Mouse (Mus musculus) spleen, adult 2 months (tissue): ENCODE data around the gene Kidins220. TPM values are rescaled to one million over a fixed set of nuclear protein-coding genes. Genes with fewer than 3 reads are reported as not detected.

Experiments used
- DNase-seq, 2 experiments: peaks; one replicate each; pipeline versions ENCODE4 v3.0.0 to v3.0.0-alpha.2; 2012 to 2021; ENCODE audit warnings: low spot score in 2 of 2, low read depth in 1 of 2
- H3K27ac ChIP-seq: fragments of 200-500 bp; 2 replicates; pipeline ENCODE4 v1.5.1; 2012; ENCODE audit warnings: low read length, inconsistent platforms; ENCODE audit not compliant: insufficient read depth
- H3K27me3 ChIP-seq: fragments of 200-500 bp; 2 replicates; pipeline ENCODE4 v1.6.1; 2012; ENCODE audit warnings: mild to moderate bottlenecking, moderate library complexity, low read length, inconsistent platforms; ENCODE audit not compliant: control insufficient read depth, insufficient read depth
- H3K36me3 ChIP-seq: fragments of 200-500 bp; 2 replicates; pipeline ENCODE4 v1.6.1; 2012; ENCODE audit warnings: mild to moderate bottlenecking, low read length, inconsistent platforms; ENCODE audit not compliant: control insufficient read depth, insufficient read depth
- H3K4me1 ChIP-seq: fragments of 200-500 bp; 2 replicates; pipeline ENCODE4 v1.6.1; 2011; ENCODE audit warnings: inconsistent platforms; ENCODE audit not compliant: control insufficient read depth, insufficient read depth, insufficient read length
- H3K4me3 ChIP-seq: fragments of 200-500 bp; 2 replicates; pipeline ENCODE4 v1.5.1; 2011; ENCODE audit warnings: mild to moderate bottlenecking, inconsistent platforms; ENCODE audit not compliant: insufficient read depth, insufficient read length; ENCODE audit errors: extremely low read depth
- CTCF ChIP-seq: fragments of 200-500 bp; IDR thresholded peaks from 2 replicates; pipeline ENCODE4 v1.5.1; 2011; ENCODE audit warnings: mild to moderate bottlenecking, inconsistent platforms; ENCODE audit not compliant: insufficient read depth, insufficient read length, insufficient replicate concordance; ENCODE audit errors: extremely low read depth
- POLR2A ChIP-seq: fragments of 200-500 bp; IDR thresholded peaks from 2 replicates; pipeline ENCODE4 v1.6.1; 2011; ENCODE audit warnings: low read depth, low read length, inconsistent platforms
- WGBS: fragments of 180-500 bp; shearing (Covaris S2); methylation state at CpG from one replicate; pipeline ENCODE4 v1.1.7; 2018; 5-methylcytosine and 5-hydroxymethylcytosine counted together
- polyA plus RNA-seq: library from polyadenylated mRNA; depleted of rRNA; stranded (reverse); fragments of >200 nt; gene quantifications from 2 replicates; pipeline ENCODE4 v1.2.3, GENCODE M21; 2012

Gene Kidins220
- polyA plus RNA-seq, 1 experiment, result 22.2 TPM

DNA sequence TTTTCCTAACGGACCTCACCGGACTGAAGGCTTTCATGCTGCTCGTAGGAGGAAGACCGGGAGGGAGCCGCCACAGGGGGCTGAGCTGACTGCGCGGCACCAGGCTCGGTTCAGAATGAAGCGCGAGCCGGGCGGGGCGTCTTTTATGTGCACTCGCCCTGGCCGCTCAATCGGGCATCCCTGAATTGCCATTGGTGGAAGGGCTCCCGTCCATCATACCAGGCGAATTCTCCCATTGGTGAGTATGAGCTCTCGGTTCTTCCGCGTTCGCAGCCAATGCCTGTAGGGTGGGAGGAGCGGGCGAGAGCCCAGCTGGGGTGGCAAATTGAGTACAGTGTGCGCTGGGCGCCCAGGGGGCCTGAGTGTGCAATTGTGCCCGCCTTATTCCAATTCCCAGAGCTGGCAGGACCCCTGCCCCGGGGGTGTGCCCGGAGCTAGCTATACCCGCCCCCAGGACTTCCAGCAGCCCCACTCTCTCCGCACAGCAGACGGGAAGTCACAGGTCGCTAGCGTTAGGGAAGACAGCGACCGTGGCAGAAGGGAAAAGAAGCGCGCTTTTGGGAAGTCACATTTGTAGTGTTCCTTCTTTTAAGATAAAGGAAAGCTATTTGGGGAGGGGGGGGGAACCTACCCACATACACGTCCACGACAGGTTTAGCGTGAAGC lies 121.4 kb downstream of the Kidins220 start:
- peaks cover 21% of the 10 kb centered on the region for H3K4me1 ChIP-seq
- peaks cover 11% of the 10 kb centered on the region for H3K27me3 ChIP-seq
- peak overlapping the region; percentile 63 for H3K27ac ChIP-seq
- DNase-seq, result peak; percentile 93 to 97
- no peaks in the 10 kb centered on the region for H3K36me3 ChIP-seq
- under 1% methylated on average over 41 of the region's 41 CpGs for WGBS
- H3K4me3 ChIP-seq, result peak overlapping the region; percentile 70
- TF ChIP-seq CTCF, result no peak
- peak; percentile 94 for TF ChIP-seq POLR2A

DNA sequence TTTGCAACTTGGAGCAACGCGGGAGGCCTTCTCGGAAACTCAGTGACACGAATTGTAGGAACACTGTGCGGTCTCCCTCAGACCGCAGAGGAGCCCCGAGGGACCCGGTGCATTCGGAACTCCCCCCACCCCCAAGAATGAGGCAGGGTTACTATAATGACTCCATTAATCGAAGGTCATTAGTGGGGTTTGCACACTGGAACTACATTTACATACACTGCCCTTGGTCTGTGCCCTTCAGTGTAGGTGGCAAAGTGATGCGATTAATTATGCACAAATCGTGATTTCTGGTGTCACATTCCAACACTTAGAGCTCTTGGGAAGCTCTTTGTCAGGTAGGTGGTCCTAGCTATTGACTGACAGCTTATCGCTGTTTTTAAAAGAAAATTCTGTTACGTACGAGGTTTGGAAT lies 121.9 kb downstream of the Kidins220 start:
- TF ChIP-seq POLR2A (no peak), CTCF (no peak)
- 4% methylated on average over 15 of the region's 15 CpGs for WGBS
- H3K27me3 ChIP-seq, result peaks cover 11% of the 10 kb centered on the region
- peak overlapping the region; percentile 63 for H3K27ac ChIP-seq
- H3K36me3 ChIP-seq, result no peaks in the 10 kb centered on the region
- peaks cover 21% of the 10 kb centered on the region for H3K4me1 ChIP-seq
- H3K4me3 ChIP-seq, result peak overlapping the region; percentile 70
- DNase-seq, result peak in 1 of 2 experiments; percentile 11

DNA sequence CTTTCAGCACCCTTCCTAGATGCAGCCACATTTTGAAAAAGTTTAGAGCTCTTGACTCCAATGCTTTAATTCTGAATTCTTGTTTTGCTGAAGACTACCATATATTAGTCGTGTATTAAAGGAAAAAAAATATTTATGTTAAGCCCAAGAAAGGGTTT lies 122.2 kb downstream of the Kidins220 start, which contains the start of gene Id2:
Id2 (minus strand) TSS at position 89 of the 158 bp plus-strand sequence.
- Histone ChIP-seq H3K27me3 (peaks cover 11% of the 10 kb centered on the region), H3K4me1 (peaks cover 21% of the 10 kb centered on the region), H3K27ac (peak within 1 kb of the TSS; percentile 63), H3K4me3 (peak within 1 kb of the TSS; percentile 70), H3K36me3 (no peaks in the 10 kb centered on the region)
- 4% methylated on average over 1 of the region's 1 CpGs for WGBS
- no peak for DNase-seq
- TF ChIP-seq CTCF, result no peak

DNA sequence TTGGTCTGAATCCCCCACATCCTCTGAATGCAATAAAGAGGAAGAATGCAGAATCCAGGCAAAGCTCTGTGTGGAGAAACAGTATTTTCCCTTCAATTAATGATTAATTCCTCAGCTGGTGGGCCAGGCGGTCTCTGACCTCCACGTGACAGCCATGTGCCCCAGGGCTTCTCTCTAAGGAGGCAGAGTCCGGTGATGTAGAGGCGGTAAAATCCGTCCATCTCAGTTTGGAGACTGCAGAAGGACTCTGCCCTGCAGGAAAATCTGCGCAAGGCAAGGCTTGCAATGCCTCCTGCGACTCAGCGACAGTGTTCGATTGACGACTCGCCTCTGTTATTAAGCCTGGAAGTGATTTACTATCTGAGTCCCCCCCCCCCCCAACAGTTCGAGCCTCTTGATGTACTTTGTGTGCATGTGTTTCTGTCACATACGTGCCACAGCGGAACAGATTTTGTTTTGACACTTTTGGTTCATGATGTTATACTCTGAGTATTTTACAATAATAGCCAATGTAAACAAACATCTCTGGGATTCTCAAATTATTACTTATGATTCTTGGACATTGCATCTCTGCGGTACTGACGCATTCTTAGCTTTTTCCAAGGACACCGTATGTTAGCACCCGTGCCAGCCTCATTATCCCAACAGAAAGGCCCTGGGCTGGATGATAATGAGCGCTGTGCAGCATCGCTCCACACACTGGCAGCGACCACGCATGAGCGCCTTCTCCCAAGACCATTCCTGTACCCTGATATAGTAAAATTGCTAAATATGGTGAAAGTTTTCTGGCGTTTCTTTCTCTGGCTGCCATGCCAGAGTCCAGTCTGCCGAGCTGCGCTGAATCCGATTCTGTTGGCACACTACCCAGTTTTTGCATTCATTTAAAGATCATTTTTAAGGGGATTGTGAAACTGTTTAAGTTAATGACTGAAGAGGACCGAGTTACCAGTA lies 122.8 kb downstream of the Kidins220 start:
- DNase-seq, result no peak
- H3K4me1 ChIP-seq, result peaks cover 19% of the 10 kb centered on the region
- no peaks in the 10 kb centered on the region for H3K36me3 ChIP-seq
- WGBS, result 13% methylated on average over 28 of the region's 28 CpGs
- peak overlapping the region; percentile 21; the same call in 1 of the 2 replicates for H3K4me3 ChIP-seq
- no peak for TF ChIP-seq CTCF
- no peak for TF ChIP-seq POLR2A
- peaks cover 11% of the 10 kb centered on the region for H3K27me3 ChIP-seq
- H3K27ac ChIP-seq, result peak overlapping the region; percentile 27

DNA sequence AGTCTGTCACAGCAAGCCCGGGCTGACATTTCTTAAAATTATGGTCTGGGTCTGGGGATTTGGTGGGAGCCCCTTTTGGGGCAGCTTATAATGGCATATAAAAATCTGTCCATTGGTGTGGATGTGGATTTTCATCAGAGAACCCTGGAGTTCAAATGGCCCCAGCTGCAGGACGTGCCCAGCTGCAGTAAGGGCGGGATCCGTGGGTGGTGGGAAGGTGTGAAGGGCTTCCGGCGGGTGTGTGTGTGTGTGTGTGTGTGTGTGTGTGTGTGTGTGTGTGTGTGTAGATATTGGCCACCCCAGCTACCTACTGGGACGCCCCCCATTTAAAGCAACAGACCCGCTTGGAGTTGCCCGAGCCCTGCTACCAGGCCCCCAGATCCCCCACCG lies 123.4 kb downstream of the Kidins220 start:
- peak in 1 of 2 experiments; percentile 36 for DNase-seq
- Histone ChIP-seq H3K27ac (peak overlapping the region; percentile 69), H3K36me3 (no peaks in the 10 kb centered on the region), H3K27me3 (peaks cover 11% of the 10 kb centered on the region), H3K4me3 (peak overlapping the region; percentile 62), H3K4me1 (peaks cover 18% of the 10 kb centered on the region)
- TF ChIP-seq CTCF (no peak), POLR2A (no peak)
- 3% methylated on average over 10 of the region's 10 CpGs for WGBS

DNA sequence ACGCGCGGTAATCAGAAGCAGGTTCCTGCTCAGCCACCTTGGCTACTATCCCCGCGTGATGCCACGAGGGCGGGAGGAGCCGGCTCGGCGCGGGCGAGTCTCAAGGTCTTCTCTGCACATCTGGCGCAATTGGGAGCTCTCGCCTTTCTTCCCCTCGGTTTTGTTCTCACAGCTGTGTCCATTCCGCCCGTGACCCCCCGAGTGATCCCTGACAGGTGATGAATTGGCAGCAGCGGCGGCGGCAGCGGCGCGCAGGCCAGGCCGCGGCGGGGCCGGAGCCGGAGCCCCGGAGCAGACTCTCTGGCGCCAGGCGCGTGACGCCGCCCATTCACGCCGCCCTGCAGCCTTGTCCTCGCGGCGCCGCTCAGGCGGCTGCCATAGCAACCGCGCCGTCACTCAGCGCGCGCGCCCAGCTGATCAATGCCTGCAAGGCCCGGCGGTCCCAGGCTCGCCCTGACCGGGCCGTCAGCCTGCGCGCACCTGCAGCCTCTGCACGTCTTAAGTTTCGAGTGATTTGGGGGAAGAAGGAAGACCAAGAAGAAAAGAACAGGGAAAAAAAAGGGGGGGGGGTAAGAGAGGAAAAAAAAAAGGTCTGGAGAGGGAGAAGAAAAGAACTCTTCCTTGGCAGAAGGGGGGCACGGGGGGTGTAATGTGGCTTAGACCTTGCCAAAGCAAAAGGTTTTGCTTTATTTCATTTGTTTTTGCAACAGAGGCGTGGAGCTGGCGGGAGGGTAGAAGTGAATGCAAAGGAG lies 124.0 kb downstream of the Kidins220 start:
- WGBS, result 1% methylated on average over 61 of the region's 61 CpGs
- TF ChIP-seq POLR2A (peak; percentile 8), CTCF (no peak)
- Histone ChIP-seq H3K4me3 (peak overlapping the region; percentile 62), H3K27me3 (peaks cover 11% of the 10 kb centered on the region), H3K4me1 (peaks cover 18% of the 10 kb centered on the region), H3K36me3 (no peaks in the 10 kb centered on the region), H3K27ac (peak overlapping the region; percentile 69)
- DNase-seq, result peak in 1 of 2 experiments; percentile 75
